Mouse (Mus musculus) neural tube, embryonic 13.5 days (tissue): ENCODE data around the gene Prrt1. TPM values are rescaled to one million over a fixed set of nuclear protein-coding genes. Genes with fewer than 3 reads are reported as not detected.

Experiments
- ATAC-seq: fragments of 200-750 bp; cut with Nextera tagmentation; 2 replicates; pipeline ENCODE4 v1.8.0; 2017; ENCODE audit warnings: low read depth, mild to moderate bottlenecking, moderate TSS enrichment, moderate library complexity
- H3K27ac ChIP-seq: fragments of 300-500 bp; sonication (generic); replicated peaks from 2 replicates; pipeline ENCODE4 v1.5.1; 2015; ENCODE audit warnings: moderate library complexity, mild to moderate bottlenecking, inconsistent platforms
- H3K27me3 ChIP-seq: fragments of 300-500 bp; sonication (generic); 2 replicates; pipeline ENCODE4 v1.6.1; 2015; ENCODE audit warnings: mild to moderate bottlenecking, inconsistent platforms
- H3K36me3 ChIP-seq: fragments of 300-500 bp; sonication (generic); 2 replicates; pipeline ENCODE4 v1.6.1; 2015; ENCODE audit warnings: mild to moderate bottlenecking, inconsistent platforms
- H3K4me1 ChIP-seq: fragments of 300-500 bp; sonication (generic); replicated peaks from 2 replicates; pipeline ENCODE4 v1.6.1; 2015; ENCODE audit warnings: inconsistent platforms
- H3K4me2 ChIP-seq: fragments of 300-500 bp; sonication (generic); 2 replicates; pipeline ENCODE4 v1.6.1; 2015; ENCODE audit warnings: inconsistent platforms, mild to moderate bottlenecking, moderate library complexity
- H3K4me3 ChIP-seq: fragments of 300-500 bp; sonication (generic); 2 replicates; pipeline ENCODE4 v1.5.1; 2015; ENCODE audit warnings: mild to moderate bottlenecking, inconsistent platforms
- H3K9ac ChIP-seq: fragments of 300-500 bp; sonication (generic); 2 replicates; pipeline ENCODE4 v1.6.1; 2015; ENCODE audit warnings: moderate library complexity, mild to moderate bottlenecking, inconsistent platforms
- H3K9me3 ChIP-seq: fragments of 300-500 bp; sonication (generic); 2 replicates; pipeline ENCODE4 v1.6.1; 2016; ENCODE audit warnings: inconsistent platforms
- WGBS: fragments of 180-500 bp; shearing (Covaris S2); methylation state at CpG from one replicate; pipeline ENCODE4 v1.1.7; 2015; 5-methylcytosine and 5-hydroxymethylcytosine counted together
- polyA plus RNA-seq: library from polyadenylated mRNA; unstranded; fragments of >200 nt; fragmentation: Nextera tagmentation; extraction: Ambion mirVana; gene quantifications from 2 replicates; pipeline ENCODE4 v1.2.1, GENCODE M21; 2015

Prrt1 gene
- polyA plus RNA-seq, 1 experiment from 2014 or later = 3.8 TPM

- H3K36me3 ChIP-seq = peaks cover 34% of the 10 kb centered on the region
- H3K4me1 ChIP-seq = peaks cover 35% of the 10 kb centered on the region
- peak within 1 kb of the TSS; percentile 92 for H3K9ac ChIP-seq
- H3K9me3 ChIP-seq = no peaks in the 10 kb centered on the region
- peak within 1 kb of the TSS; percentile 98 for H3K4me3 ChIP-seq
- ATAC-seq = peak; percentile 96
- no peaks in the 10 kb centered on the region for H3K27me3 ChIP-seq
- under 1% methylated on average over 66 of the region's 66 CpGs for WGBS
- H3K27ac ChIP-seq = peak within 1 kb of the TSS; percentile 83
- peak within 1 kb of the TSS; percentile 95 for H3K4me2 ChIP-seq
Observed at GRCm38 (mm10) chr17:34646906-34647787, 17.8 kb downstream of the Prrt1 start, which contains the start of gene Atf6b. Gene Atf6b, plus strand, starts transcription at chr17:34647146.

GRCm38 (mm10) chr17:34648141-34648890 lies 19.0 kb downstream of the Prrt1 start:
- Histone ChIP-seq H3K4me1 (peaks cover 35% of the 10 kb centered on the region), H3K9me3 (no peaks in the 10 kb centered on the region), H3K4me3 (peak overlapping the region; percentile 98), H3K36me3 (peaks cover 46% of the 10 kb centered on the region), H3K4me2 (peak overlapping the region; percentile 95), H3K9ac (peak overlapping the region; percentile 92; the same call in 1 of the 2 replicates), H3K27me3 (no peaks in the 10 kb centered on the region), H3K27ac (no peak overlapping the region)
- WGBS = 88% methylated on average over 16 of the region's 16 CpGs
- no peak for ATAC-seq

GRCm38 (mm10) chr17:34649106-34649864 lies 20.0 kb downstream of the Prrt1 start:
- WGBS = 93% methylated on average over 18 of the region's 18 CpGs
- no peaks in the 10 kb centered on the region for H3K27me3 ChIP-seq
- H3K27ac ChIP-seq = no peak overlapping the region
- H3K4me2 ChIP-seq = no peak overlapping the region
- no peak overlapping the region for H3K9ac ChIP-seq
- no peak overlapping the region for H3K4me3 ChIP-seq
- no peaks in the 10 kb centered on the region for H3K9me3 ChIP-seq
- peaks cover 55% of the 10 kb centered on the region for H3K36me3 ChIP-seq
- no peak for ATAC-seq
- peaks cover 32% of the 10 kb centered on the region for H3K4me1 ChIP-seq

- peaks cover 24% of the 10 kb centered on the region for H3K4me1 ChIP-seq
- H3K27ac ChIP-seq = no peak overlapping the region
- no peaks in the 10 kb centered on the region for H3K9me3 ChIP-seq
- no peak overlapping the region for H3K4me3 ChIP-seq
- no peak for ATAC-seq
- H3K9ac ChIP-seq = no peak overlapping the region
- peaks cover 66% of the 10 kb centered on the region for H3K36me3 ChIP-seq
- H3K4me2 ChIP-seq = no peak overlapping the region
- WGBS = 96% methylated on average over 14 of the region's 14 CpGs
- H3K27me3 ChIP-seq = no peaks in the 10 kb centered on the region
Observed at GRCm38 (mm10) chr17:34650781-34651180, 21.4 kb downstream of the Prrt1 start.

GRCm38 (mm10) chr17:34651507-34652221 lies 22.3 kb downstream of the Prrt1 start:
- Histone ChIP-seq H3K4me3 (no peak overlapping the region), H3K9ac (no peak overlapping the region), H3K27me3 (no peaks in the 10 kb centered on the region), H3K27ac (no peak overlapping the region), H3K4me1 (peaks cover 24% of the 10 kb centered on the region), H3K9me3 (no peaks in the 10 kb centered on the region), H3K4me2 (no peak overlapping the region), H3K36me3 (peaks cover 66% of the 10 kb centered on the region)
- ATAC-seq = no peak
- WGBS = 47% methylated on average over 19 of the region's 19 CpGs

GRCm38 (mm10) chr17:34652546-34652945 lies 23.2 kb downstream of the Prrt1 start:
- WGBS = 89% methylated on average over 10 of the region's 10 CpGs

GRCm38 (mm10) chr17:34652985-34653384 lies 23.7 kb downstream of the Prrt1 start:
- H3K4me2 ChIP-seq = no peak overlapping the region
- no peaks in the 10 kb centered on the region for H3K27me3 ChIP-seq
- peaks cover 66% of the 10 kb centered on the region for H3K36me3 ChIP-seq
- no peak overlapping the region for H3K4me3 ChIP-seq
- H3K27ac ChIP-seq = no peak overlapping the region
- no peaks in the 10 kb centered on the region for H3K9me3 ChIP-seq
- no peak for ATAC-seq
- H3K4me1 ChIP-seq = peaks cover 19% of the 10 kb centered on the region
- no peak overlapping the region for H3K9ac ChIP-seq
- WGBS = 93% methylated on average over 8 of the region's 8 CpGs

More at GRCm38 (mm10) chr17:34652546-34652945, 23.2 kb downstream of the Prrt1 start:
- H3K9me3 ChIP-seq = no peaks in the 10 kb centered on the region
- no peak overlapping the region for H3K9ac ChIP-seq
- peaks cover 24% of the 10 kb centered on the region for H3K4me1 ChIP-seq
- peaks cover 66% of the 10 kb centered on the region for H3K36me3 ChIP-seq
- no peaks in the 10 kb centered on the region for H3K27me3 ChIP-seq
- H3K27ac ChIP-seq = no peak overlapping the region
- no peak overlapping the region for H3K4me3 ChIP-seq
- ATAC-seq = no peak
- no peak overlapping the region for H3K4me2 ChIP-seq

- Histone ChIP-seq H3K36me3 (peaks cover 66% of the 10 kb centered on the region), H3K4me3 (no peak overlapping the region), H3K9ac (no peak overlapping the region), H3K27ac (no peak overlapping the region), H3K9me3 (no peaks in the 10 kb centered on the region), H3K27me3 (peaks cover 3% of the 10 kb centered on the region), H3K4me2 (no peak overlapping the region), H3K4me1 (peaks cover 13% of the 10 kb centered on the region)
- 69% methylated on average over 9 of the region's 9 CpGs for WGBS
- ATAC-seq = no peak
Observed at GRCm38 (mm10) chr17:34653746-34654285, 24.5 kb downstream of the Prrt1 start.

- no peak overlapping the region for H3K4me3 ChIP-seq
- H3K4me1 ChIP-seq = peaks cover 13% of the 10 kb centered on the region
- H3K27ac ChIP-seq = no peak overlapping the region
- no peak for ATAC-seq
- H3K4me2 ChIP-seq = no peak overlapping the region
- H3K9ac ChIP-seq = no peak overlapping the region
- 91% methylated on average over 13 of the region's 13 CpGs for WGBS
- peaks cover 60% of the 10 kb centered on the region for H3K36me3 ChIP-seq
- H3K9me3 ChIP-seq = no peaks in the 10 kb centered on the region
- peaks cover 9% of the 10 kb centered on the region for H3K27me3 ChIP-seq
Observed at GRCm38 (mm10) chr17:34654392-34654791, 25.1 kb downstream of the Prrt1 start.

GRCm38 (mm10) chr17:34655160-34655559 lies 25.8 kb downstream of the Prrt1 start:
- Histone ChIP-seq H3K4me1 (peaks cover 13% of the 10 kb centered on the region), H3K4me2 (no peak overlapping the region), H3K27me3 (peaks cover 16% of the 10 kb centered on the region), H3K36me3 (peaks cover 52% of the 10 kb centered on the region), H3K4me3 (no peak overlapping the region), H3K27ac (no peak overlapping the region; the same call in 1 of the 2 replicates), H3K9me3 (no peaks in the 10 kb centered on the region), H3K9ac (no peak overlapping the region)
- no peak for ATAC-seq
- 84% methylated on average over 7 of the region's 7 CpGs for WGBS

- Histone ChIP-seq H3K9me3 (no peaks in the 10 kb centered on the region), H3K4me1 (peaks cover 13% of the 10 kb centered on the region), H3K4me3 (no peak overlapping the region), H3K27ac (no peak overlapping the region), H3K9ac (no peak overlapping the region), H3K36me3 (peaks cover 48% of the 10 kb centered on the region), H3K27me3 (peaks cover 20% of the 10 kb centered on the region), H3K4me2 (no peak overlapping the region)
- ATAC-seq = peak; percentile 13; the same call in 1 of the 2 replicates
- WGBS = 78% methylated on average over 4 of the region's 4 CpGs
Observed at GRCm38 (mm10) chr17:34655581-34655991, 26.3 kb downstream of the Prrt1 start.
